Mouse (Mus musculus): ENCODE data around the gene Bcan.

The Bcan gene

DNA sequence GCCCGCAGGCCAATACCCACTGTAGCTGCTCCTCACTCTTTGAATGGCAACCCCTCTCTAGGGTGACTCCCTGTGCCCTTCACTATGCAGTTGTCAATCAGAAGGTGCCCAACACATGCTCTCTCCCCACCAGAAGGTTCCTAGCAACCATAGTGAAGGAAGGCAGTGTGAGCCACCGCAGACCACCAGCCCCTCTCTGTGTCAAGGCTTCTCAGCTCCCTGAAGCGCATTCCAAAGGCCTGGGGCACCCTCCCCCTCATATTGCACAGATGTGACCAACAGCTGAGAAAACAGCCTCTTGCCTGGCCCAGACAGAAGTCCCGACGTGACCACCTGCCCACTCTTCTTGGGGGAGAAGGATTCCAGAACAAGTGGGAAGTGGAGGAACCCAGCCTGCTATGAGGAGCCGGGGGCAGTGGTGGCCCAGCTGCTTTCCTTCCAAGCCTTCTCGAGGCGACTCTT lies 27.8 kb downstream of the Bcan start:
- no peak for DNase-seq (ENCODE audit: low spot score)

DNA sequence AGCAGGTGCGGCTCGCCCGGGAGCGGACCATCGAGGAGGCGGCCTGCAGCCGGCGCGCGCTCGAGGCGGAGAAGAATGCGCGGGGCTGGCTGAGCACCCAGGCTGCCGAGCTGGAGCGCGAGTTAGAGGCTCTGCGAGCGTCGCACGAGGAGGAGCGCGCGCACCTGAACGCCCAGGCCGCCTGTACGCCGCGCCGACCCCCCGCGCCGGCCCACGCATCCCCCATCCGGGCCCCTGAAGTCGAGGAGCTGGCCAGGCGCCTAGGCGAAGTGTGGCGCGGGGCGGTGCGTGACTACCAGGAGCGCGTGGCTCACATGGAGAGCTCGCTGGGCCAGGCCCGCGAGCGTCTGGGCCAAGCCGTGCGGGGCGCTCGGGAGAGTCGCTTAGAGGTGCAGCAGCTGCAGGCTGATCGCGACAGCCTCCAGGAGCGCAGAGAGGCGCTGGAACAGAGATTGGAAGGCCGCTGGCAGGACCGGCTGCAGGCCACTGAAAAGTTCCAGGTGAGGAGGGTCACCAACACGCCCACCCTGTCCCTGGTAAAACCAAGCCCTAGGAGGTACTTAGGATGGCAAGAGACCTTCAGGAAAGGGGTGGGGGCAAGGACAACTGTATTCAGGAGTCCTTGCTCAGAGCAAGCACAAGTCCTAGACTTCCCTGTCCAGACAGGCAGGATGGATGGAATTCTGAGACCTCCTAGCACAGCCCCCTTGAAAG lies 28.4 kb downstream of the Bcan start:
- DNase-seq (ENCODE audit: low spot score) = no peak

DNA sequence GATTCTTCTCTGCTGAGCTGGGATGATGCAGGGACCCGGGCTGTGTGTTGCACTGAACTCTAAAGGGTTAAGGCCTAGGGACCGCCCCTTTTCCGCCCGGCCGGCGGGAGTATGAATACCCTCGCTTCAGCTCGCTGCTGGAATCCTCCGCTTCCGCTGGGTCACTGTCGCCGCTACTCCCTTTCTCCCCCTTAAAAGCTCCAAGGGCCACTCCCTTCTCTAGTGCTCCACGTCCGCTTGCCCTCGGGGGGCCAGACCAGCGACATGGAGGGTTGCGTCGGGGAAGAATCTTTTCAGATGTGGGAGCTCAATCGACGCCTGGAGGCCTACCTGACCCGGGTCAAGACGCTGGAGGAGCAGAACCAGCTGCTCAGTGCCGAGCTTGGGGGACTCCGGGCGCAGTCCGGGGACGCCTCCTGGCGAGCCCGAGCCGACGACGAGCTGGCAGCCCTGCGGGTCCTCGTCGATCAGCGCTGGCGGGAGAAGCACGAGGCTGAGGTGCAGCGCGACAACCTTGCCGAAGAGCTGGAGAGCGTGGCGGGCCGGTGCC lies 29.0 kb downstream of the Bcan start, which contains the start of gene Nes:
Gene Nes, plus strand, starts transcription at position 140 of the 550 bp plus-strand sequence.
- DNase-seq (ENCODE audit: low spot score) = no peak

DNA sequence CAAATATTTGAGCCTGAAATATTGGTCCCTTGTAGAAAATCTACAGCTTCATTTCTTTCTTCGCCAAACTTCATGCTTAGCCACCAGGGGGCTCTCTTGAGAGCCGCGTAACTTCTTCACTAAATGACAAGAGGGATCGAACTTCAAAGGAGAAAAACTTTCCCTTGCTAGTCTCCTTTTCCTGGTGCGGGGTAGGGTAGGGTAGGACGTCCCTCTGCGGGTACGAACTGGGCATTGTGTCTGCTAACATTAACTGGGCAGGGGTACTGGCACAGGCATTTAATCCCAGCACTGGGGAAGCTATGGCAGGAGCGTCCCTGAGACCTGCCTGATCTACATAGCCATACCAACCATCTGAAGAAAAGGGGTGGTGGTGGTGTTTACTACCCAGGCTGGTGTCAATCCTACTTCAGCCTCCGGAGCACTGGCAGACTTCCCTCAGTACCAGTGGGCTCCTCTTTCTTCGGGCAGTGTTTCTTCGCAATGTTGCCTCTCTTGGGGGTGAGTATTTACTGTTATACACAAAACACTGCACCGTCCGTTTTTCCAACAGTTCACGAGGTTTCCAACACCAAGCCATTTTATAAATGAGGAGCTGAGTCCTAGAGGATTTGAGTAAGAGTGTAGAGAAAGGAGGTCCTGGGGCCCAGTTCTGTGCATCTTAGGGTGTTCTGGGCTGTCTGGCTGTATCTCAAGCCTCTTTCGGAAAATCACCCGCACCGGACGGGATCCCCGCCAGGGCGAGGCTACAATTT lies 29.7 kb downstream of the Bcan start:
- no peak for DNase-seq (ENCODE audit: low spot score)

DNA sequence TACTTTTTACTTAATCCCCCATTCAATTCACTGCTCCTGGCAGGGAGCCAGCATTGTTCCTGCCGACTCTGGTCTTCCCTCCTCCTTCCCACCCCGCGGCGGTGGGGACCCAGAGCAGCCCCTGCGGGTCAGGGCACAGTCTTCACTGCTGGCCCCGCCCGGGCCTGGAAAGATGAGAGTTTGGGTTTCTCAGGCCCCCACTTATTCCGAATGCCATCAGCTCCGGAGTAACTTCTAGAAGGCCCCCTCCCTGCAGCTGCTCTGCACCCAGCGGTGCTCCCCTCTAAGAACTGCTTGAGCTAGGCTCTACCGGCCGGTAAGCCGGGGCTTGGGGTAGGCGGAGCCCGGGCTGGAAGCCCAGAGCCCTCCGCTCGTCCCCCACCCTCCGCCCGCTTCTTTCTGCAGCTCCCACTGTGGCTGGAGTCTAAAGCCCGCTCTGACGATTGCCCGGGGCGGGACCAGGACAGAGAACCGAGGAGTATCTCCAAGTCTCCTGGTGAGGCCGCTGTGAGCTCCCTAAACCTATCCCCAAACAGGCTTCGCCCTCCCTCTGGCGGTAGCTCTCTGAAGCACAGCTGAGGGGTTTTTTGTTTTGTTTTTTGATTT lies 39.3 kb downstream of the Bcan start:
- peak; percentile 70 for DNase-seq (ENCODE audit: low spot score)

DNA sequence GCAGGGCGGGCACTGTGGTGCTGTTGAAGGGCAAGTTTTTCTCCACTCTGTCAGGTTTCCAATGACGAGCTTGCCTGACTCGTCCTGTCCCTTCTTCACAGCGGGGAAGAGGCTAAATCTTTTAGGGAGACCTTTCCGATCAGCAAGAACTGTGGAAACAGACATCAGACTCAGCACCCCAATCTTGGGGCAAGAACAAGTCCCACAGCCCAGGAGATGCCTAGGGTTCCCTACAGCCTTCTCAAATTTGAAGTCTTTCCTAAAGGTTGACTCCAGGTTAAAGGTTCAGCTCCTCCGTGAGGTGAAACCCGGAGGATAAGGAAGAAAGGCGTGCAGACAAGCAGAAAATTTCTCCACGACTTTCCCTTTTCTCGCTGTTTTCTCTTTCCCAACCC lies 39.8 kb downstream of the Bcan start:
- no peak for DNase-seq (ENCODE audit: low spot score)

DNA sequence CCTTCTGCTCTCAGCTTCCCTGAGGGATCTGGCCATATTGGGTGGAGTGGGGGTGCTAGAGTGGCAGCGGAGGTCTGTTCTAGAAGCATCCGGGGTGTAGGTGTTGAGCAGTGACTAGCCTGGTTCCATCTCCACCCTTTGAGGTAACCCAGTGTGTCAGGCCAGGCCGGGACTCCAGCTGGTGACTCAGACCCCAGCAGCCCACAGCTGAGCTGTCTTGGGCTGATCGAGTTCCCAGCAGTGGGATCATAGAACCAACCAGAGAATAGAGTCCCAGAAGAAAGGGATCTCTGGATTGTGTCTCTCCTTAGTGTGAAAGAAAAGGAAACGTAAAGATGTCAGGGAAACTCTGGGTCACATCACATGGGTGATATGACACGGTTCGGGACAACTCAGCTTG lies 40.7 kb downstream of the Bcan start:
- DNase-seq (ENCODE audit: low spot score) = no peak

DNA sequence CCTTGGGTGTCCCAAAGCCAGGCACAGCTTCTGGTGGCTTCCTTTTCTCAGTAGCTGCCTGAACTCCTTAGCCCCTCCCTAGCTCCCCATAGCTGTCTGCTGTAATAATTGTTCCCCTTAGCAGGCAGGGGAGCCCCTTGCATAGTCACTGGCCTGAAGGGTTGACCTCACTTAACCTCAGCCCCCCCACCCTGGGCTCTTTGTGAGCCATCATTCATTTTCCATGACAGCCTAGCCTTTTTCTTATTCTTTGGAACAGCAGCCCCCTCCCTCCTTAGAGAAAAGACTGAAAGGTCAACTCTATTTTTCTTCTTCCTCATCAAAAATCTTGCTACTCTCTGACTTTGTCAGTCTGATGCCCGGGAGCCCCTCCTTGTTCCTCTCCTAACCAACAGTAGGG lies 41.1 kb downstream of the Bcan start:
- DNase-seq (ENCODE audit: low spot score) = no peak

DNA sequence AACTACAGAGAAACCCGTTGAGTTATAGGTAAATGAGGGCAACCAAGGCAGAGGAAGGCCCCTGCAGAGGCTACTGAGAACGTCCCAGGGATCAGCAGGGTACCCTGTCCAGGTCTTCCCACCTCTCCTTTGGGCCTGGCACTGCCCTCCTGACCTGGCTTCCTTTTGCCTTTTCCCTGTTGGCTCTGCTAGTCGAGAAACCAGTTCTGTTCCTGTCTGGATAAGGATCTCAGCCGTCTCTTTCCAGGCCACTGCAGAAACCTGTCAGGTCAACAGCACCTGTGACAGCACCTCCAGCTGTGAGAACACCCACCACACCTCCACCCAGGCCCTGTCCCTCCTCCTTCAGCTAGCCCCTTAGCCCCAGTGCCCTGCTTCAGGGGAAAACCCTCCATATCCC lies 41.6 kb downstream of the Bcan start:
- no peak for DNase-seq (ENCODE audit: low spot score)

DNA sequence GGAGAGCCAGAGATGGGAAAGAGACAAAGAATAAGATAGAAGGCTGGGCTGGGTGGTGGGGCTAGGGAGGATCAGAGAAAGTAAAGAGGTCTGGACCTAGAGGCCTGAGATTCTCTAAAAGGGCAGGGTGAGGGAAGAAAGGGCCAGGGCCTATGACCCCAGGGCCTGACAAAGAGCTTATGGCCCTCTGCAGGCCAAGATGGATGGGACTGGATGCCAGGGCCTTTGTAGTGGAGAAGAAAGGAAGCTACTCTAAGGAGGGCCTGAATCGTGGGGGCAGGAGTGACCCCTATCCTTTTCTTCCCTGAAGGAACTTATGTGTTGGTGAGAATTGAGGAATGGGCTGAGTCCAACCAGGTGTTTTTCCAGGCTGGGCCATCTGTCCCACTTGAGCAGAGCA lies 42.0 kb downstream of the Bcan start:
- DNase-seq (ENCODE audit: low spot score) = no peak

DNA sequence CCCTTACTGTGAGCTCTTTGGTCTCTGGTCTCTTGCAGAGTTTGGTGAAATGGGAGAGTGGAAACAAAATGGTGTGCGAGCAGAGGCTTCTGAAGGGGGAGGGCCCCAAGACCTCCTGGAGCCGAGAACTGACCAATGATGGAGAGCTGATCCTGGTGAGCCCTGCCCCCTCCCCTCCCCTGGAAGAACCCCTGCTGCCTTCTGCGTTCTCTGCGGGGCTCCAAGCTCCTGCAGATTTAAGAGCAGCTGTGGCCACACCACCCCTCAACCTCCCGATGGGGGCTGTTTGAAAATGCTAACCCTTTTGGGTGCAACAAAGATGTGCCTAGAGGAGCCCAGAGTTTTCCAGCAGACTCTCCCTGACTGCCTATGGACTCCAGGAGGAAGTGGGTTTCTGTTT lies 47.6 kb downstream of the Bcan start:
- no peak for DNase-seq (ENCODE audit: low spot score)

DNA sequence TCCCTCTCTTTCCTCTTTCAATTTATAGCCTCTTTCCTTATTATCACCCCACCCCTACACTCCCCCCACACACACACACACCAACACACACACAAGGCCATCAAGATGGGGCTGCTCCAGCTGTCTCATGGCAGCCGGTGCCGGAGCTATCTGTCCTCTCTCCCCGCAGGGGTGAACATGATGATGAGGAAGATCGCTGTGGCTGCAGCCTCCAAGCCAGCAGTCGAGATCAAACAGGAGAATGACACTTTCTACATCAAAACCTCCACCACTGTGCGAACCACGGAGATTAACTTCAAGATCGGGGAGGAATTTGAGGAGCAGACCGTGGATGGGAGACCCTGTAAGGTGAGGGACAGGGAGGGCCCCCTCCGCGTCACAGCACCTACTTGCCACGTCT lies 48.1 kb downstream of the Bcan start:
- no peak for DNase-seq (ENCODE audit: low spot score)

DNA sequence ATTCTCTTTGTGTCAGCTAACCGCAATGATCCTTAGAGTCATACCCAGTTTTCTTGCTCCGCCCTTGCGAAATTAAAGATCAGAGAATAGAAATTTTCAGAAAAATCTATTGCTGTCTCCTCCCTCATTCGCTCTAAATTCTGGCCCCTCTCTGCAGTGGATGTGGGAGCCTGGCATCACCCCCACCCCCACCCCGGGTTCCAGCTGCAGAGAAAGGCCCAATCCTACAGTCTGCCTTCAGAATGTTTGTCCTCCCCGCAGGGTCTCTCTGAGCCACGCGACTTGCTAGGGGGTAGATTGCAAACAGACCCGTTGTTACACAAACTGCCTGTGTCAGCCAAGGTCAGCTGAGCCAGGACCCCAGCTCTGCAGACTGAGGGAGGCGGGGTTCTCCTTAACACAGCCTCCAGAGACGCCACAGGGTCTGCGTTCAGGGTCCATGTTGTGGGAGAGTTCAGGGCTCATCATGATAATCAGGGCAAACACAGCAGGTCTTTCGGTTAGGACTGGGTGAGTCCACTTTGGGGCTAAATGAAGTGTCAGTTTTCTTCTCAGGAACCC lies 50.0 kb downstream of the Bcan start:
- DNase-seq (ENCODE audit: low spot score) = no peak

DNA sequence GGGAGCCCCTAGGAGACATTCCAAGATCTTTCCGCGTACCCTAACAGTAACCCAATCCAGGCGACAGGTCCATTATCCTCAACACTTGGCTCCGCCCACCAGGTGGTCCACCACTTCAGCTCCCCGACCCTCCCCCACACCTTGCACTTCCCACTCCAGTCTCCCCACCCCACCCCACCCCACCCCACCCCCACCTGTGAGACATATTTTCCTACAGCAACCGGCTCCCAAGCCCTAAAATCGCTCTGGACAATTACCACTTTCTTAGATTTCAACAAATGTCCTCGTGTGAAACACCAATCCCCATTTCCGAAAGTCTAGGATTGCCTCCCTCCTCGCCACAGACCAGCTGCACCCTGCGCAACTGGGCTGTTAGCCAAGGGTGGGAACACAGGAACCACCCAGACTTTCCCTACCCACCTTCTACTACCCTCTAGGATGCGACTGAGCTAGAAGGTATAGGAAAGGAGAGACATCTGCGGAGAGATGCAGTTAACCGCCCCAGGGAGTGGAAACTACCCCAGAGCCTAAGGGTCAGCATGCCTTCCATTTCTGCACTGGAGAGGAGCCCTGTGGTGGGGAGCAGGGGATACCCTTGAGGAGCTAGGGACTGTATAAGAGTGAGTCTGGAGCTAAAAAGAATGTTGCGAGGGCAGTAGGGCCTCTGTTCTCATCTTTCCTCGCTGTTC lies 50.6 kb downstream of the Bcan start:
- DNase-seq (ENCODE audit: low spot score) = no peak

DNA sequence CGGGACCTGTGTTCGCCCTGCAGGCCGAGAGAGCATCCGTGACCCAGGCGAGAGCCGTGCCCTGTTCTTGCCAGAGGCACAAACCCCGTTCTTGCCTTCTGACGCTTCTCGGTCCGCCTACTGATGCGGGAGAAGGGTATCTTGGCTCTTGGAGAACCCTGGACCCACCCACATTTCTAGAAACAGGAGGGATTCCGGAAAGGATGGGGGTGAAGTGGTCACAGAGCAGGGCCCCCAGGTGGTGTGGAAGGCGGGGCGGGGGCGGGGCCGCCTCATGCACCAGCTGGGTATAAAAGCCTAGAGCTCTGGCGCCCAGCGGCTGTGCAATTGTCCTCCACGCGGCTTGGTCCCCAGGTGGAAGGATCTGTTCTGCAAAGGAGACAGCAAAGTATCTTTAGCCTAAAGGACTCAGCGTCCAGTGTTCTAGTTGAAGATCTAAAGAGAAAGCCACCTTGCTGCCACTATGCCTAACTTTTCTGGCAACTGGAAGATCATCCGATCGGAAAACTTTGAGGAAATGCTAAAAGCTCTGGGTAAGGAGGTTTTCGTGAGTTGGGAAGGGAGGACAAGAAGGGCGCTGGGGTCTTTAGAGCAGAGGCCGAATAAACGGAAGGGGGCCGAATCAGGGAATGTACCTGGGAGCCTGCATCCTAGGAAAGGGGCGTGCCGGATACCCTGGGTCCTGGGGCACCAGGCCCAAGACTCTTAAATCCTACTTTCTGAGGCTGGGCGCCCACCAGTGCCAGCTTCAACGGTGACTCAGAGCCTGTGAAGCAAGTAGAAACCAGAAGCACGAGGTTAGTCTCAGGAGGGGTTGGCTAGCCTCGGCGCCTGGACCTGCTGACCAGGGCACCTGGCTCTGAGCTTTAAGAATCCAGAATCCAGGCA lies 51.4 kb downstream of the Bcan start, which contains the start of gene Crabp2:
Gene Crabp2, plus strand, starts transcription at position 289 of the 888 bp plus-strand sequence.
- no peak for DNase-seq (ENCODE audit: low spot score)

DNA sequence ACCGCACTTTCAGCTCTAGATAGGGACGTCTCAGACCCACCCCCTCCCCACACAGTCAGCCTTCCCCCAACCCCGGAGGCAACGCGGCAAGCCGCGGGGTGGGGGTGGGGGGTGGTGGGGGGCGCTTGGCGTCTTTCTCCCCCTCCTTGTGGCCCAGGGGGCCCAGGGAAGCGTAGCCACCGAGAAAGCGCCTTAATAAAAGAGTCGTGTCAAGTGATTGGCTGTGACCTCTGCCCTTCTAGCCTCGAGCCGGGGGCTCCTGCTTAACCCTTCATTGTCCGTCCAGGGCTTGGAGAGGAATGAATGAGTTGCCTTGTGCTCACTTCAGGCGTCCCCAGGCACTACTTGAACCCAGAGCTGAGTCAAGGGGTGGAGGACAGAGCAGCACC lies 52.2 kb downstream of the Bcan start:
- DNase-seq (ENCODE audit: low spot score) = no peak

DNA sequence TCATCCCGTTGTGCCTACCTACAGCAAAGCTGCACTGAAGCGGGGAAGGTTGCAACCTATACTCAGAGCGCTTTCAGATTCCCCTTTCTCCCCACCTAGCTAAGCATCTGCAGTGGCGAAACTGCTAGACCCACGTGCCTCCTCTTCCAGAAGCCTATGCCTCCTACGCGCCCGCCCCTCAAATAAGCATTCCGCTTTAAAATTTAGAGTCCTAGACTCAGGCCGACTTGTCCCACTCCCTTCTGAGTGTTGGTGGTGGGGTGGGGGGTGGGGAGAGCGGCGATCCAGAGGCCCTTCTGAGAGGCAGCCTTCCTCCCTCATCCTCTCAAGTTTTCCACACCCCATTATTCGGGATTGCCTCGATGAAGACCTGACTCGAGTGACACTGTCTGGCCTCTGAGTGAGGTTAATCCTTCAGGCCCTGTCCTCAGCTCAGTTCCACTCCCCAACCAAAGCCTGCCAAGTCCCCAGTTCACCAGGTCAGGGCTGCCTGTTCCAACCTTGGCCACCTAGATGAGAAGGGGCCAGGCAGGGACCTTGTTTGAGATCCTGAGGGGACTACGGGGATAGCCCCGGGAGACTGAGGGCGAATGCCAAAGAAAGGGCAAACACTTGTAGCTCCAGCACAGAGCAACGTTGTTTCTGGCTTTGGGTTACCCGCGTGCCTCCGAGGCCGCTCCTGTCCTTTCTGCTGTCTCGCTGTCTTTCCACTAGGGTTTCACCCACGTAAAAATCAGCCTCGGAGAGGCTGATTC lies 52.8 kb downstream of the Bcan start:
- DNase-seq (ENCODE audit: low spot score) = no peak

DNA sequence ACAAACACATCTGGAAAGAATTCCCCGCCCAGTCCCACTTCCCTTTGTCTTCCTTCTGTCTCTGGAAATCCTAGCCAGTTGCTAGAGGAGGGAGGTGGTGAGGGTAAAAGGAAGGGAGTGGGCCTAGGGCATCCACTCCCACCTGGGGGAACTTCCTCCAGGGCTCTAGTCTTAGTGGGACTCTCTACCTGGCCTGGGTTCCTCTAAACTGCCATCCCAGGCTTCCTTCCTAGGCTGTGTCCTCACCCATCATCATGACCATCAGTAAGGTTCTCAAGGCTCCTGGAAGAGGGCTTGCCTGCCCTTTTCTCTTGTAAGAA lies 53.5 kb downstream of the Bcan start:
- DNase-seq (ENCODE audit: low spot score) = no peak

DNA sequence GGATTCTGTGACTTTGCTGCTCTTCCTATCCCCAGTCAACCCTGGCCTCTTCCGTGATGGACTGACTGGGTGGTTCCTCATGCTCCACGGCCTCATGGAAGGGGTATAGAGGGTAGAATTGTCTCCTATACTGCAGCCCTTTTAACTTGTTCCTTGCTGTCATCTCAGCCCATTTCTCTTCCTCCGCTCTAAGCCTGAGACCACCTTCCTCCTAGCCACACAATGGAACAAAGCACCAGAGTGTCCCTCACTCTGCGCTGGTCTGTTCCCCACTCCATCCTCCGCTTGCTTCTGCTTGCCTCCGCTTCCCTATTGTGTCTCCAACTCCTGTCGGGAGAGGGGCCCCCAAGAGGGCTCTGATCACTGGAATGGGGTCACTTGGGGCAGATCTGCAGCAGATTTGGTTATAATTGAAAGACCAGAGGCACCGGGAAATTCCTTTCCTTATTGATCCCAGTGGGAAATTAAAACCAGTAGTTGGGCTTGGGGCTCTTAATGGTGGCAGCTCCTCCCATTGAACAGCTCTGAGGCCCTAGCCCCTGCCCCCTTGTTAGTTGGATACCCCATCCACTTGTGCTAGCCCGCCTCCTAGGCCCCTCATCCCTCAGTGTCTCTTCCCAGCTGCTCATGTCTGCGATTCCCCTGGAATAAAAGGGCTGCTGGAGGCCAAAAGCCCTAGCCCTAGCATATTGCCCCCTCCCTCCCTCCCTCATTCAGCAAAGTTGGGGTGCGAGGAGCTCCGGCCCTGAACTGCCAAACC lies 54.1 kb downstream of the Bcan start:
- no peak for DNase-seq (ENCODE audit: low spot score)
